Mouse (Mus musculus): ENCODE measurements around the gene Prdm13. TPM values are rescaled to one million over a fixed set of nuclear protein-coding genes. Genes with fewer than 3 reads are reported as not detected.

Gene Prdm13
- polyA plus RNA-seq, 1 experiment: 0.06 TPM

- Histone ChIP-seq H3K27me3 (ENCODE audit: control insufficient read depth, insufficient read depth, low read length) (peaks cover 66% of the 10 kb centered on the region), H3K4me3 (ENCODE audit: low read depth, low read length) (no peak overlapping the region), H3K36me3 (ENCODE audit: control insufficient read depth, insufficient read depth, low read length) (no peaks in the 10 kb centered on the region), H3K27ac (ENCODE audit: insufficient read depth, low read depth, low read length) (no peak overlapping the region), H3K4me1 (ENCODE audit: control insufficient read depth, insufficient read depth, insufficient read length, low read length) (peaks cover 6% of the 10 kb centered on the region)
- TF ChIP-seq CTCF (IDR thresholded peaks at IDR 0.05; ENCODE audit: extremely low read depth, insufficient read length, insufficient replicate concordance, low read depth, low read length) (no peak), POLR2A (IDR thresholded peaks at IDR 0.05; ENCODE audit: low read depth, low read length) (no peak)
- 9% methylated on average over 14 of the region's 14 CpGs for WGBS
These were observed 1.3 kb downstream of the Prdm13 start for GRCm38 (mm10) chr4:21684341-21684970.

- no peak for TF ChIP-seq CTCF (IDR thresholded peaks at IDR 0.05; ENCODE audit: extremely low read depth, insufficient read length, insufficient replicate concordance, low read depth, low read length)
- TF ChIP-seq POLR2A (IDR thresholded peaks at IDR 0.05; ENCODE audit: low read depth, low read length): no peak
- 15% methylated on average over 10 of the region's 10 CpGs for WGBS
- Histone ChIP-seq H3K4me1 (ENCODE audit: control insufficient read depth, insufficient read depth, insufficient read length, low read length) (peaks cover 8% of the 10 kb centered on the region), H3K27ac (ENCODE audit: insufficient read depth, low read depth, low read length) (no peak overlapping the region), H3K36me3 (ENCODE audit: control insufficient read depth, insufficient read depth, low read length) (no peaks in the 10 kb centered on the region), H3K27me3 (ENCODE audit: control insufficient read depth, insufficient read depth, low read length) (peaks cover 67% of the 10 kb centered on the region), H3K4me3 (ENCODE audit: low read depth, low read length) (no peak overlapping the region)
These were observed 3.2 kb downstream of the Prdm13 start for GRCm38 (mm10) chr4:21682421-21683150.

DNA sequence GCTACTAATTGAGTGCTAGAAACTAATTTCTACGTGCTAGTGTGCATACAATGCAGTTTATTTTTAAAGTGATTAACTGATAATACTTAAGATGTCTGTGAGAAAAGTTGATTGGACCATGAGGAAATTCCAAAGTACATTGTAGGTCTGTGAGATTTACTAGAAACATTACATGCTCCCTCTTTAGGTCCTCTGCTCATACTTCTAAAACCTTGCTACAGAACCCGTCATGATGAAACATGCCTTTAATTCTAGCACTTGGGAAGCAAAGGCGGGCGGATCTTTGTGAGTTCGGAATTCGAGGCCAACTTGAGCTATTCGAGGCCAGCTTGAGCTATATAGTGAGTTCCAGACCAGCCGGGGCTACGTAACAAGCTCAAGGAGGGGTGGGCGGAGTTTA is 4.8 kb downstream of the Prdm13 start:
- no peak for TF ChIP-seq POLR2A (IDR thresholded peaks at IDR 0.05; ENCODE audit: low read depth, low read length)
- TF ChIP-seq CTCF (IDR thresholded peaks at IDR 0.05; ENCODE audit: extremely low read depth, insufficient read length, insufficient replicate concordance, low read depth, low read length): no peak
- Histone ChIP-seq H3K27ac (ENCODE audit: insufficient read depth, low read depth, low read length) (no peak overlapping the region), H3K27me3 (ENCODE audit: control insufficient read depth, insufficient read depth, low read length) (peaks cover 54% of the 10 kb centered on the region), H3K36me3 (ENCODE audit: control insufficient read depth, insufficient read depth, low read length) (no peaks in the 10 kb centered on the region), H3K4me1 (ENCODE audit: control insufficient read depth, insufficient read depth, insufficient read length, low read length) (peaks cover 8% of the 10 kb centered on the region), H3K4me3 (ENCODE audit: low read depth, low read length) (no peak overlapping the region)
- WGBS: 9% methylated on average over 10 of the region's 10 CpGs

- TF ChIP-seq CTCF (IDR thresholded peaks at IDR 0.05; ENCODE audit: extremely low read depth, insufficient read length, insufficient replicate concordance, low read depth, low read length) (no peak), POLR2A (IDR thresholded peaks at IDR 0.05; ENCODE audit: low read depth, low read length) (no peak)
These were observed 5.9 kb downstream of the Prdm13 start for GRCm38 (mm10) chr4:21679624-21680480.

DNA sequence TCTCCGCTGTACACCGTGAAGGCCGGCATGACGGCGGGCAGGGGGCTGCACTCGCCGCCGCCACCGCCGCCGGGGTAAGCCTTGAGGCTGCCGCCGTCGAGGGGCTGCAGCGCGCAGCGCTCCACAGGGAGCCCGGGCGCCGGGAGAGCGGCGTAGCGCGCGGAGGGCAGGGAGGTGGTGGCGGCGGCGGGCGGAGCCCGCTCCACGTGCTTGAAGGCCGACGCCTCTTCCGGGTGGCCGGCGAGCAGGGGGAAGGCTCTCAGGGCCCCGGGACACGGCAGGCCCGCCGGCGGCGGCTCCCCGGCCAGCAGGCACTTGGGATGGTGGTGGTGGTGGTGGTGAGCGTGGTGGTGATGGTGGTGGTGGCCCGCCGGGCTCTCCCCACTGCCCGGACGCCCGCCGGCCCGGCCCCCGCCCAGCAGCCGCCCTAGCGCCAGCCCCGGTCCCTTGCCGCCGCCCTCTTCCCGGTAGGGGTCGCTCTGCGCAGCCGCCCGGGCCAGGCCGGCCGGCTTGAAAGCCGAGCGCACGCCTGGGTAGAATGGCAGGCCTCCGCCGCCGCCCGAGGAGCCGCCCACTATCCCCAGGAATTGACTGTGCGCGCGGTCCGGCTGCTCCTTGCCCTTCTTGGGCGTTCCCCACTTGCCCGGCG is 6.7 kb downstream of the Prdm13 start:
- H3K27ac ChIP-seq (ENCODE audit: insufficient read depth, low read depth, low read length): no peak overlapping the region
- 2% methylated on average over 77 of the region's 79 CpGs for WGBS
- H3K27me3 ChIP-seq (ENCODE audit: control insufficient read depth, insufficient read depth, low read length): peaks cover 52% of the 10 kb centered on the region
- no peaks in the 10 kb centered on the region for H3K36me3 ChIP-seq (ENCODE audit: control insufficient read depth, insufficient read depth, low read length)
- TF ChIP-seq POLR2A (IDR thresholded peaks at IDR 0.05; ENCODE audit: low read depth, low read length) (no peak), CTCF (IDR thresholded peaks at IDR 0.05; ENCODE audit: extremely low read depth, insufficient read length, insufficient replicate concordance, low read depth, low read length) (no peak)
- H3K4me1 ChIP-seq (ENCODE audit: control insufficient read depth, insufficient read depth, insufficient read length, low read length): peaks cover 8% of the 10 kb centered on the region
- peak overlapping the region; percentile 55 for H3K4me3 ChIP-seq (ENCODE audit: low read depth, low read length)

More at GRCm38 (mm10) chr4:21679624-21680480, 5.9 kb downstream of the Prdm13 start:
- peaks cover 51% of the 10 kb centered on the region for H3K27me3 ChIP-seq (ENCODE audit: control insufficient read depth, insufficient read depth, low read length)
- no peaks in the 10 kb centered on the region for H3K36me3 ChIP-seq (ENCODE audit: control insufficient read depth, insufficient read depth, low read length)
- H3K4me1 ChIP-seq (ENCODE audit: control insufficient read depth, insufficient read depth, insufficient read length, low read length): peaks cover 8% of the 10 kb centered on the region
- 7% methylated on average over 42 of the region's 42 CpGs for WGBS
- H3K4me3 ChIP-seq (ENCODE audit: low read depth, low read length): peak overlapping the region; percentile 55; the same call in 1 of the 2 replicates
- no peak overlapping the region for H3K27ac ChIP-seq (ENCODE audit: insufficient read depth, low read depth, low read length)

GRCm38 (mm10) chr4:21678101-21678974 is 7.4 kb downstream of the Prdm13 start:
- TF ChIP-seq POLR2A (IDR thresholded peaks at IDR 0.05; ENCODE audit: low read depth, low read length): no peak
- no peak for TF ChIP-seq CTCF (IDR thresholded peaks at IDR 0.05; ENCODE audit: extremely low read depth, insufficient read length, insufficient replicate concordance, low read depth, low read length)
- WGBS: 3% methylated on average over 84 of the region's 84 CpGs
- Histone ChIP-seq H3K27me3 (ENCODE audit: control insufficient read depth, insufficient read depth, low read length) (peaks cover 49% of the 10 kb centered on the region), H3K36me3 (ENCODE audit: control insufficient read depth, insufficient read depth, low read length) (no peaks in the 10 kb centered on the region), H3K4me1 (ENCODE audit: control insufficient read depth, insufficient read depth, insufficient read length, low read length) (peaks cover 8% of the 10 kb centered on the region), H3K27ac (ENCODE audit: insufficient read depth, low read depth, low read length) (no peak overlapping the region), H3K4me3 (ENCODE audit: low read depth, low read length) (peak overlapping the region; percentile 55)

Measured in small intestine, adult 2 months (tissue).